Mouse (Mus musculus): Measurements from ENCODE around the gene H2-Eb1.

Gene H2-Eb1

DNA sequence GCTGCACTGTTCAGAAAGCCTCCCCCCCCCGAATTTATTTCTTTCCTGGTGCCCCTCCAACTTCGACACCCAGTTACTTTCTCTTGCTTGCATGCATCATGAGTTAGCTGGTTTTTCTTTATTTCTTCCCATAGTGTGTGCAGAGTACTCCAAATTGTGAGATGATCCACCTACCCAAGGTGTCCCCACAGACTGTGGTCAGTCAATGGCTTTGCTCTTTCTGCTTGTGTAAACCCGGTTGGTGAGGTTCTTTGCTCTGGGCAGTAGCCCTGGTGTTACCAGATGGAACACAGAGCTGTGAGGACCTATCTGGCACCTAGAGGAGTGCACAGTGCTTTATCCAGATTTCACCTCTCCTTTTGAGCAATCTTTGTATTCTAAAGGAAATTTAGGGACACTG lies 17.5 kb upstream of the H2-Eb1 start:
- in situ Hi-C loops (cut with MboI, MseI): no loop called here

DNA sequence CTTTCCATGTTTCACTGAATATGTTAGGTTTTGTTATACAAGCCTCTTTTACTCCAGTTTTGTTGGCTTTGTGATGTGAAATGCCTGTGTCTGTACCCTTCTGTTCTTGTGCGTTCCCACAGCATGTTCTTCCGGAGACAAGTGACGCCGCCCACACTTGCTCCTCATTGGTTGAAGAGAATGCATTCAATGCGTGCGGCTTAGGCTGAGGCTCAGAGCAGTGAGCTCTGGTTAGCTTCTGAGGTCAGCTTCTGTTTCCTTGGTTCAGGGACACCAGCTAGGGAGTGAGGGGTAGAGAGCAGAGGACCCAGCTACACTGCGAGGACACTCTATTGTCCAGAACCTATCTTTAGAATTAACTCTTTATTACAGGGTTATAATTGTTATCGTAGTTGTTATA lies 14.1 kb upstream of the H2-Eb1 start:
- in situ Hi-C loops (cut with MboI, MseI): no loop called here

DNA sequence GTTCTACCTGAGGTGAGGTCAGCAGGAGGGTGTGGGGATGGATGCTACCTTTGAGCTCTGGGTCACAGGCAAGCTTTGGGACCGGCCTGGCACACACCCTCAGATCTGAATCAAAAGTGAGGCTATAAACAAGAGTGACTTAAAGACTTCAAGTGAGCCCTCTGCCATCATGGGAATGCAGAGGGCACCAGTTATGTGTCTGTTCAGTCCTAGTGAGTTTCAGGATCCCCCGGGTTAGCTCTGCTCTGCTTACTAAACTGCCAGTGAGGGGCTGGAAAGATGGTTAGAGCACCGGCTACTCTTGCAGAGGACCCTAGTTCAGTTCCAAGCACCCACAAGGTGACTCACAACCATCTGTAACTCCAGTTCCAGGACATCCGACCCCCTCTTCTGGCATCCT lies 13.1 kb upstream of the H2-Eb1 start:
- in situ Hi-C loops (cut with MboI, MseI): no loop called here

DNA sequence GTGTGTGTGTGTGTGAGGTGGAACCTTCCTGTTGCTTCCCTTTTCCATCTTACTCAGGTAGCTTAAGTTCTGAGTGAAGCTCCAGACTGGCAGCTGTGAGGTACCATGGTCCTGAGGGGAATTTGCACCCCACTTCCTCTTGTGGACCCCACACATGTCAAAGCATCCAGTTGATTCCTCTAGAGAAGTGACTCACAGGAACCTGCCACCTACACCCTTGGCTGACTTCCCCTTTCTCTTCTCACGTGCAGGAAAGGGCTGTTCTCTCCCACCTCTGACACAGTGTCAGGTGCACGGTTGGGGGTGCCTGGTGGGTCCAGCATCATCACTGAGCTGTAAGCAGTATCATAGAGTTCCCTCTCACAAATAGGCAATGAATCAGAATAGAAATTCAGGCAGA lies 12.1 kb upstream of the H2-Eb1 start:
- in situ Hi-C loops (cut with MboI, MseI): no loop called here

DNA sequence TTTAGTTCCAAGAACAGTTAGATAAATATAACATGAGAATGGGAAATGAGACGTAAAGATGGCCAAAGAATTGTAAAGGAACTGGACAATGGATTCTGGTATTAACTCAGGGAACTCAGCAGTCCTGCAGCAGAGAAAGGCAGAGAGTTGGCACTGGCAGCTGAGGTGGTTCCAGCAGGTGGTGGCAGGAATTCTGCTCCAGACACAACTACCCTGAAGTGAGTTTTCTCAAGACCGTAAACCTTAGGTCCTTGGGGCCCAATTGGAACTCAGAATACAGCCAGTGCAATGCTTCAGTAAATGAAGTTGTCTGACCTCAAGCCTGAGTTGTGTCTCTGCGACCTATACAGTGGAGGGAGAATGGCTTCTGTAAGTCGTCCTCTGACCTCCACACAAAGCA lies 11.4 kb upstream of the H2-Eb1 start:
- in situ Hi-C loops (cut with MboI, MseI): no loop called here

DNA sequence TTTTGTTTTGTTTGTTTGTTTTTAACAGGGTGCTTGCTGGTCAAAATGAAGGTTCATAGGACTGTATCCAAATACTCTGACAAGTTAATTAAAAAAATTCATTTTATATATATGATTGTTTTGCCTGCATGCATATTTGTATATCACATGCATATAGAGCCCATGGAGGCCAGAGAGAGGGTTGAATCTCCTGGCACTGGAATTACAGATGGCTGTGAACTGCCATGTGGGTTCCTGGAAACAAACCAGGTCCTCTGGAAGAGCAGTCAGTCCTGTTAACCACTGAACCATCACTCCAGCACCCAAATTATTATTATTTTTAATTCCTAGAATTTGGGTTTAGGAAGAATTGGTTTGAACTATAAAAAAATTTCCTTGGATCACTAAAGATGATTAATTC lies 10.4 kb upstream of the H2-Eb1 start:
- in situ Hi-C loops (cut with MboI, MseI): no loop called here

DNA sequence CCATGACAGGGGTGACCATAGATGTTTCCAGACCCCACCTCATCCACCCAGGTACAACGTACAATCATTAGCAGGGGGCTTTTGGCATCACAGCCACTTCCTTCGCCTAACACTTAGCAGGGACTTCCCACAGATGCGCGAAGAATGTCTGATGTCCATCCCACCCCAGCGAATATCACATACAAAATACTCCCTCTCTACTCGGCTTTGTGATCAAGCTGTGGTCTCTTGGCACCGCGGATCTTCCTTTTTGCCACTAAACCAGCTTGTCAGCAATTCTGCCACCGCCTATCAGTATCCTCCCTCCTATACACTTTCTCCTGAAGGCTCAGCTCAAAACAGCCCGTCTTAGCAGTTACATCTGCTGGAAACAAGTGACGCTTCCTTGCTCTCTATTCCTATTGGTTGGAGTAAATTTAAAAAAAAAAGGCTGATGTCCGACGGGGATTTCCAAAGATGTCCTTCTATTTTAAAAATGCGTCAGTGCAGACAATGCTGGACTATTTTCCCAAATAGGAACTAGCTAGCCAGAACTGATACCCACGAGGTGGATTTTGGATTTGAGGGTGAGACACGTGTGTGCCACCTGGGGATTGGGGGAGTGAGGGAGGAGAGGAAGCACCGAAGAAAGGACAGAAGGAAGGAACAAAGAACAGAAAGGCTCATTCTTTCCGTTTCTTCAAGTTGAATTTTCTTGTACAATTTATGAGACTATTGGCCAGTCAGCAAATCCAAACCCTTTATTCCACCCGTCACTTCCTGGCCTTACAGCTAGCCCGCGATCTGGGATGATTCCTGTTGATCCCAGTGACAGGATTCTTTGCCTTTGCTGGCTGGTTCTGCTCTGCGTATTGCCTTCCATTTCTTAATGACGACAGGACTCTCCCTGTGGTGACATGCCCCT lies 9.5 kb upstream of the H2-Eb1 start:
- in situ Hi-C loops (cut with MboI, MseI): no loop called here

DNA sequence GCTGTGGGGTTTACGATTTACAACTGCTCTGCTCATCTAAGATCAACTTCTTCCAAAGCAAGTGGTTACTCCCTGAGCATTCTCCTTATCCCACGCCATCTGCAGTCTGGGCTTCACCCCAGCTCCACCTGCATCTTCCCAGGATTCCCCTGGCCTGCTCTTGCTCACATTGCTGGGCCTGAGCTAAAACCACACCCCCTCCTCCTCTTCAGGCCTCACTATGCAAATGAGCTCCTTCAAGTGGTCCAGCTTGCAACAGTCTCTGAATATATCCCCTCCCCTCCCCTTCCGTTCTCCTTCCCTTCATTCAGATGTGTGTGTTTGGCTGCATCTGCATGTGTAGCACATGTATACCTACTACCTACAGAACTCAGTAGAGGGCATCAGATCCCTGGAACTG lies 6.3 kb upstream of the H2-Eb1 start:
- in situ Hi-C loops (cut with MboI, MseI): no loop called here

DNA sequence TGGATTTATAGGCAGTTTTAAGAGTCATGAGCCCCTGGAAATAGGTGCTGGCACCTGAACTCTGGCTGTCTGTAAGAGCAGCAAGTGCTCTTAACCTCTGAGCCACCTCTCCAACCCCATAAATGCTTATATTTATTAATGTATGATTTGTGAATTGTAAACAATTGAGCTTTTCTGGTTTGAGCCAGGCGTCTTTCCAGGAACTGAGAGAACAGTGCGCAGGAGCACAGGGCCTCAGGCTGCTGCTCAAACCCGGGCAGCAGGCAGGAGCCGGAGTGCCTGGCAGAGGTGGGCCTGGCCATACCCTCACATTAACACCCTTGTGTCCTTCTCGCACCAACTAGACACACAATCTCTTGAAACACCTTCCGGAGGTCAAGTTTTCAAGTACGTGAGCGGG lies 5.6 kb upstream of the H2-Eb1 start:
- in situ Hi-C loops (cut with MboI, MseI): no loop called here

DNA sequence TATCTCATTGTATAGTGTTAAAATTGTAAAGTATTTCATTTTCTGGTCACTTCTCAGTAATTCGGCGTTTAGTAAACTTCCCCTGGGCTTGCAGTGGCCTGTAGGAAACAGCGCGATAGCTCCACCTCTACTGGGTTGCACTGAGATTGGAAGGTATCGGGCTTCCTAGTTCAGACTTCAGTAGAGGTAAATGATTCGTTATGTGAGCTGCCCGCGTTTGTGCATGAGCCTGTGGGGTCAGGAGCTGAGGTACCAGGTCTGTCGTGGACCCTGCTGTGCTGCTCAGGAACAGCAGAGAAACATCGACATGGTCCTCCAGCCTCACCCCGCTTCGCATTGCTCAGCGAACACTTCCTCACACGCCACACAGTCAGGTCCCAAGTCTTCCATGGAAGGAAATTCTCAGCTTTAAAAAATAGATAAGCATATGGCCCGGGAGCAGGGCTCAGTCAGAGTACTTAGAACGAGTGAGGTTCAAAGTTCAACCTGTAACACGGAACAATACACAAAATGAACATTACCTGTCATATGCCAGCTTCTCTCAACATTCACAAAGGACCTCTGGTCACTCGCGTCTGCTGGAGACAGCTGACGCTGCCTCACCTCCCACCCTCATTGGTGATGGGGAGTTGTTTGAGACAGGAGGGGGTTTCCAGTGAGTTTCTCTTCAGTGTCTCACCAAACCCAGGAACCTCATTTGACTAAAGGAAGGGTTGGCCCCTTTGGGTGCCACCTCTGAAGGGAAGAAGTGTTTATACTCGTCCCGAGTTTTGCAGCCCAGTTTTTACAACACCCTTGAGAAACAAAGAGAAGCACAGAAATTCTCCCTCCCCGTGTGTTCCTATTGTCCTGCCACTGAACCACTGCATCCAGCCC lies 4.7 kb upstream of the H2-Eb1 start:
- in situ Hi-C loops (cut with MboI, MseI): no loop called here

DNA sequence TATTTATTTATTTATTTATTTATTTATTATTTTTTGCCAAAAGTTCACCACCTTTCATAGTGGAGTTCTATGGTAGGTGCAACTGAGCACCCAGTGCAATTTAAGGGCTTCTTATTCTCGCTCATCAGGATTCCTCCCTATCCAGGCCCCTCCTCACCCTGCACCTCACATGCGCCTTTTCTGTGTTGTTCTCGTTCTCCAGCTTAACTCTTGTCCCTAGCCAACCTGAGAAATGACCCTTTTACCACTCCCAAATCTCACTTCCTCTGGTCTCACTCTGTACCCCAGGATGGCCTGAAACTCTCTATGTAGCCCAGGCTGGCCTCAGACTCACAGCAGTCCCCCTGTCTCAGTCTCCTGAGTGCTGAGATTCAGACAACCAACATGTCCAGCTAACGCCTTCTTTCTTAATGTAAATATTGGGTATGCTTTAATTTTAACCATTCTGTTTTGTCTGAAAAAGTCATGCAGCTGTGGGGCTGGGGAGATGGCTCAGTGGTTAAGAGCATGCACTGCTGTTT lies 3.9 kb upstream of the H2-Eb1 start:
- in situ Hi-C loops (cut with MboI, MseI): no loop called here

DNA sequence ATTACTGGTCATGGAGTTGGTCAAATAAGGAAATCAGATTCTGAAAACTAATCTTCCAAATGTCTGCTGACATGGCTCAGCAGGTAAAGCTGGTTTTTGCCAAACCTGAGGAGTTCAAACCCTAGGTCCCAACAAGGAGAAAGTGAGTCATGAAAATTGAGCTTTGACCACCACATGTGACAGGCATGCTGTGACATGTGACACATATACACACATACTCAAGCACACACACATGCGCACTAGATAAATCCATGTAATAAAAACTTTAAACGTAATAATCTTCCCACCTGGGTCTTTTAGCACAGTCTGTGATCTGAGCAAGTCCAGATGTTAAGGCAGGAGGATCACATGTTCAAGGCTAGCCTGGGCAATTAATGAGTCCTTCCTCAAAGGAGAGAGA lies 1.9 kb upstream of the H2-Eb1 start:
- in situ Hi-C loops (cut with MboI, MseI): no loop called here

DNA sequence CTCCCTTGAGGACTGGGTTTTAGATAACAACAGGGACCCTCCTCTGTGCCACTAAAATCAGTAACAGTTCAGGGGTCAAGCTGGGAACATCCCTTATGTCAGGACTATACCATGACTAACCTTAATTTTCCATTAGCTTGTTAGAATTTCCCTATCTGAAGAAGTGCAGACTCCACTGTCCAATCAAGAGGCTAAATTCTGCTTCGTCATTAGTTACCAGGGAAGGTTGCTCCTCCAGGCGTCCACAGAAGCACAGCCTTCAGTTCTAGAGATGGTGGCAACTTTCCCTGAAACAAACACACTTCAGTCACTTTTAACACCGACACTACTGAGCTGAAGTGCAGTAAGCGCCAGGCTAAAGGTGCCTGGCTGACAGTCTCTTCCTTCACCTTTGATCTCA lies 916 bp upstream of the H2-Eb1 start:
- in situ Hi-C loops (cut with MboI, MseI): no loop called here

DNA sequence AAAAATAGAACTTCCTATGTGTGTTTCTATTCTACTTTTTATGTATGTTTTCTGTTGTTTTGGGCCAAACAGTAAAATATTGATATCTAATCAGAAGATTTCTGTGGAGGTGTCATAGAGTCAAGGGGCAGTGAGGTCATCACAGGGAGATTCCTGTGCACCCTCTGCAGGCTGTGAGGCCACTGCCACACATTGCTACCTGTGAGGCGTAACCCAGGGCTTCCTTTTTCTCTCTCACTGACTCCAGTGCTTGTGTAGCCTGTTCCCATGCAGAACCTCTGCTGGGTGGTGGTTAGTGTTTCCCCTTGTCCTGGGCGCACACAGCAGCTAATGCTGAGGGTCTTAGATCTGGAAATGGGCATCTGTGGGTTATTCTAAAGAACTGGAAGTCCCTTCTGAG lies 740 bp downstream of the H2-Eb1 start:
- in situ Hi-C loops (cut with MboI, MseI): no loop called here

DNA sequence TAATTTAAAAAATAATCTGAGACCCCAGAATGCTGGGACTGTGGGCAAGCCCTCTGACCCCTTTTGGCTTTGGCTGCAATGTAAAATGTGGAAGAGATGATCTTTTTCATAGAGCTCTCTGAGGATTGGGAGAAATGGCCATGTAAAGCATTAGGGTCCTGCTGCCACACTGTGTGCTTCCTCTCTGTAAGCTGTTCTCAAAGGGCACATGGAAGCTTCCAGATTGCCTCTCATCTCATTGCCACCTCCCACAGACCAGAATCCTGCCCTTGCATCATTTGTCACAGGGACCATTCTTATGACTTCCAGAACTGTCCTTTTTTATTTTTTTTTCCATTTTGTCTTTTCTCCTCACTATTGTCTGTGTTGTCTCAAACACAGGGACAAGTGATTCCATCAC lies 1.5 kb downstream of the H2-Eb1 start:
- in situ Hi-C loops (cut with MboI, MseI): no loop called here

DNA sequence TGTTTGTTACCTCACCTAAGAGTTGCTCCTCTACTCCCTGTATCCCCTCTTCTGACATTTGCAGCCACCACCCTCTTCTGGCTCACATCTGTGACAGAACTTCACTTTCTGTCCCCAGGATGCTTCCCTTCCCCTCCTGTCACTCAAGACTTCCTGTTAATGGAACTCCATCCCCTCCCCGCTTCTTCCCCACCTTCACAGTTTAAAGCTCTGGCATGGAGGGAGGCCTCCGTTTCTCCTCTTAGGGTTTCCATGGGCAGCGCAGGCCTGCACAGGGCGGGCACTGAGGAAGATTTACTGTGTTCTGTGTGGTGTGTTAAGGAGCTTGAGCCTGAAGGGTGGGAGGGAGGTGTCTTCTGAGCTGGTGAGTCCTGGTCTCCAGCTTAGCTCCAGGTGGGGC lies 2.5 kb downstream of the H2-Eb1 start:
- in situ Hi-C loops (cut with MboI, MseI): no loop called here

DNA sequence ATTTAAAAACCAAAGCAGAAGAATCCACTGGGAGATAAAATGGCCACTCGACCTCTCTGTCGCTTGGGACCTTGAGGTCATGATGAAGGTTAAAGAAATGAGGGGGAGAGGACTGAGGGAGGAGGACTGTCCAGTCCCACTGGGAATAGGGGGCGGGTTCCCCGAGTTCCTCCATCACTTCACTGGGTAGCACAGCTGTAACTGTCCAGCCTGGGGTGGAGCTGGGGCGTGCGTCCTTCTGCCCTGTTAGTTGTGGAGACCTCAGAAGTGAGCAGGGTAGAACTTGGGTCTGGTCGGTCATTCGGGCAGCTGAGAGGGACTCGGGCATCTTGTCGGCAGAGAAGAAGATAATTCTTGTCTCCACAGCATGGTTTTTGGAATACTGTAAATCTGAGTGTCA lies 3.6 kb downstream of the H2-Eb1 start:
- in situ Hi-C loops (cut with MboI, MseI): no loop called here

DNA sequence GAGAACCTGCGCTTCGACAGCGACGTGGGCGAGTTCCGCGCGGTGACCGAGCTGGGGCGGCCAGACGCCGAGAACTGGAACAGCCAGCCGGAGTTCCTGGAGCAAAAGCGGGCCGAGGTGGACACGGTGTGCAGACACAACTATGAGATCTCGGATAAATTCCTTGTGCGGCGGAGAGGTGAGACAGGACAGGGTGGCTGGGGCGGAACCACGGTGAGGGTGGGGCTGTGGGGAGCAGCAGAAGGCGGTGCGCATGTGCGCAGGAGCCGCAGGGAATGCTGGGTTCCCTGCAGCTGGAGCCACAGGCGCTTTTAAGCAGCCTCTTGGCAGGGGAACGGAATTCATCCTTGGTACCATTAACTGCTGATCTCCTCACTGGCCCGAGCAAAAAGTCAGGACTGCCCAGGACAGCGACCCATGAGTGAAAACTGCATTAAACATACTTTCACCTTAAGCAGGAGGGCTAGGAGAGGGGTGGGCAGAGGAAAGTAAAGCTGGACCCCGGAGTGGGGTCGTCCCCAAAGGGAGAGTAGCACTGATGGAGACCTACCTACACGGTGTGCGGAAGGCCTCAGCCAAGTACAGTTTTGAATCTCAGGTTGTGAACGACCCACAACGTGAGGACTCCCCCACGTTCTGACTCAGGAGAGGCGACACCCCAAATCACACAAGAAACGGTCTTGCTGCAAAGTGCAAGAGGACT lies 4.2 kb downstream of the H2-Eb1 start:
- in situ Hi-C loops (cut with MboI, MseI): loop anchor here (5.0 kb wide), 1 partner anchor 43 kb away; no protein-coding TSS in a partner anchor

DNA sequence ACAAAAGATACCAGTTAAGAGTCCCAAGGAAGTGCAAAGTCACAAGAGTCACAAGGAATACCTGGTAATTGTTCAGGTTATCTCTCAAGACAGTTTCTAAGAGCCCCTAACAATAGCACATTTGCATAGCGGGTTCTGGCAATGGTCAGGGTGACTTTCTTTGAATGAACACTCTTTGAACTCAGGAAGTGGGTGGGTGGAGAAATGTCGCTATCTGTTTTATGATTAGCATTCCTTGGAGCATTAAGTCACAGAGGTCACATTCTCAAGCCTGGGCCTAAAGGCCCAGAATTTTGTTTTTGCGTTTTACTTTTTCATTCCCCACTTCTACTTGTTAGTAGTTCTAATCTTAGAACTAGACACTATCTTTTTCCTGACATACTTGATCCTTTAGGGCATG lies 4.9 kb downstream of the H2-Eb1 start:
- in situ Hi-C loops (cut with MboI, MseI): loop anchor here (5.0 kb wide), 1 partner anchor 43 kb away; no protein-coding TSS in a partner anchor

DNA sequence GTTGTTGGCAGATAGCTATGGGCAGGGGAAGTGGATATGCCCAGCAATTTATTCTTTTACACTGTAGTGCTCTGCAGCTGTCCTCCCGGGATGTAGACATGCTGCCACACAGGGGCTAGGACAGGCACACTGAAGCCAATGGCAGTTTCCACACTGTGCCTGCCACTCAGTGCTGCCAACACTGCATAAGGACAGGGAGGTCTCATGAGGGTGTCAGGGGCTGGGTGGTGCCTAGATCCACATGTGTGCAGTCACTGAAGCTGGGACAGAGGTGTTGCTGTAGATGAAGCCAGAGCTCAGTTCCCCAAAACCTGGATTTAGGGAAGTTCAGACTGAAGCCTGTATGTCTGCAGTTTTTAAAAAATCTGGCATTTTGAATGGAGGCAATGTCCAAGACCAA lies 6.5 kb downstream of the H2-Eb1 start:
- in situ Hi-C loops (cut with MboI, MseI): loop anchor here (5.0 kb wide), 1 partner anchor 45 kb away; no protein-coding TSS in a partner anchor

DNA sequence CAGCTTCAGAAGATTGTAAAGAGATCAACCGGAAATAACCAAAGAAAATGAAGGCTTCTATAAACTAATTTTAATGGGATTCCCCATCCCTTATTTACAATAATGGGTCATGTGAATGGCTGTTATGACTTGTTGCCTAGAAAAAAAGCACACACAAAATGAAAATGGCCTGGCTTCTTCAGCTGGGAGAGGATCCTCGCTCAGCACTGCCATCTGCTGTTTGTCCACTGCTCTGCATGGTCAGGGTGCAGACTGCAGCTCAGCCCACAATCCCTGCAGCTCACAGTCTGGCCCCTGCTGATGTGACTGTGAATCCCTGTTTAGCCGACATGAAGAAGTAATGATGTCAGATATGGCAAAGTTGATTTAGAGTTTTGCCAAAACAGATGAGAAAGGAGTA lies 7.7 kb downstream of the H2-Eb1 start:
- in situ Hi-C loops (cut with MboI, MseI): loop anchor here (5.0 kb wide), 1 partner anchor 46 kb away; no protein-coding TSS in a partner anchor

DNA sequence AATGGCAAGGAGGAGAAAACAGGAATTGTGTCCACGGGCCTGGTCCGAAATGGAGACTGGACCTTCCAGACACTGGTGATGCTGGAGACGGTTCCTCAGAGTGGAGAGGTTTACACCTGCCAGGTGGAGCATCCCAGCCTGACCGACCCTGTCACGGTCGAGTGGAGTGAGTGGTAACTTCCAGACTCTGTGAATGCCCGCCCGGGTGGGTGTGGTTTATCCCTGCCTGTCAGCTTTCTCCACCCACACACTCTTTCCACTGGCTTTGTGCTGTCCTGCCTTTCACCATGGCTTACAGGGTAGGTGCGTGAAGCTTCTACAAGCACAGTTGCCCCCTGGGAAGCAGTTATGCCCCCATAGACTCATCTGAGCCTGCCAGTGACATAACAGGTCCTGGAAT lies 8.6 kb downstream of the H2-Eb1 start:
- in situ Hi-C loops (cut with MboI, MseI): loop anchor here (5.0 kb wide), 1 partner anchor 47 kb away; no protein-coding TSS in a partner anchor

All from regulatory T cell (primary cell).